8 mouse cellular contexts compared by ENCODE assay signal in the genomic region with DNA sequence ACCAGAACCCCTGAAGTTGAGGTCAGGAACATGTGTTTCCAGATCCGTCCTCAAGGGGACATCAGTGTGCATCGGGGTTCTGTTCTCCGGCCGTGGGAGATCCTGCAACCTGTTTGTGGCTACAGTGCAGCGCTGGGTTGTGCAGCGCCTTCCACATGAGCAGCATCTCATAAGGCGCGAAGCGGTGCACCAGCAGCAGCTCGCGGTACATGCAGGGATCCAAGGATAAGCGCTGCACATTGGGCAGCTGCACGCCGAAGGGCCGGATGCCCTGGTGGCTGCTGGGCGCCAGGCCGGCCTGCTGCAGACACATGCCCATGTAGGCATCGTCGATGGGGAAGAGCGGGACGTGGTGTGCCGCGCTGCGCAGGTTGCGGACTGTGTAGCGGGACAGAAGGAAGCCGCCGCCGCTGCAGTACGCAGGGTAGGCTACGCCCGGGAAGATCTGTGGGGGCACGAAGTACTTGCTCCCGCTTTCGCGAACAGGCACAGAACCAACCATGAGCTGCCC. TPM values are rescaled to one million over a fixed set of nuclear protein-coding genes. Genes with fewer than 3 reads are reported as not detected.
A peak's percentile ranks its signal among the peaks of the same experiment; 100 is the strongest.
DNase-seq lines count a peak whose midpoint lies in the region; ATAC-seq lines count a peak whose summit lies in the region.

No protein-coding gene starts in this region.

- H3K4me2 ChIP-seq in embryonic facial prominence, embryonic 15.5 days (replicated peaks): peak overlapping the region; percentile 77
- H3K4me2 ChIP-seq in lung, embryonic 16.5 days (ENCODE audit: low read depth, low read length): peak overlapping the region; percentile 71

- DNase-seq in layer of hippocampus, adult 11-12 months (ENCODE audit: low spot score): peak; percentile 38
- no peak for DNase-seq in layer of hippocampus, adult 9-10 months (ENCODE audit: low spot score)
- peak; percentile 77 for DNase-seq in ZHBTc4 (ENCODE audit: low read depth, low spot score)
- DNase-seq in retina, embryonic 14.5 days (ENCODE audit: low spot score): peak; percentile 67
- DNase-seq in c-Kit-positive CD71-positive TER-119-positive erythroid progenitor cells, embryonic 14.5 days (ENCODE audit: low spot score): no peak

- no peak overlapping the region for H3K9ac ChIP-seq in embryonic facial prominence, embryonic 15.5 days
- H3K9ac ChIP-seq in lung, embryonic 16.5 days (ENCODE audit: low read length): peak overlapping the region; percentile 39; the same call in 1 of the 2 replicates

- no peak overlapping the region for H3K27ac ChIP-seq in embryonic facial prominence, embryonic 15.5 days (replicated peaks)
- H3K27ac ChIP-seq in lung, embryonic 16.5 days (ENCODE audit: low read length): no peak overlapping the region

- no peak; the same call in 1 of the 2 replicates for ATAC-seq in embryonic facial prominence, embryonic 15.5 days (ENCODE audit: insufficient number of reproducible peaks, low FRiP score, low TSS enrichment, low read depth)
- peak; percentile 57 for ATAC-seq in inflammation-experienced regulatory T-cells, adult 6 months
- ATAC-seq in lung, embryonic 16.5 days (ENCODE audit: low read depth): peak; percentile 13; the same call in 1 of the 2 replicates

- peaks cover 14% of the 10 kb centered on the region for H3K4me1 ChIP-seq in embryonic facial prominence, embryonic 15.5 days
- peaks cover 13% of the 10 kb centered on the region for H3K4me1 ChIP-seq in lung, embryonic 16.5 days (replicated peaks; ENCODE audit: control insufficient read depth, insufficient read depth, low read length)

- H3K9me3 ChIP-seq in embryonic facial prominence, embryonic 15.5 days (replicated peaks): no peaks in the 10 kb centered on the region
- no peaks in the 10 kb centered on the region for H3K9me3 ChIP-seq in lung, embryonic 16.5 days (ENCODE audit: control insufficient read depth, low read length)

- H3K27me3 ChIP-seq in embryonic facial prominence, embryonic 15.5 days: peaks cover 54% of the 10 kb centered on the region
- H3K27me3 ChIP-seq in lung, embryonic 16.5 days (ENCODE audit: control insufficient read depth, insufficient read depth, low read depth, low read length): peaks cover 43% of the 10 kb centered on the region

- H3K36me3 ChIP-seq in embryonic facial prominence, embryonic 15.5 days: no peaks in the 10 kb centered on the region
- H3K36me3 ChIP-seq in lung, embryonic 16.5 days (ENCODE audit: control insufficient read depth, insufficient read depth, low read length): no peaks in the 10 kb centered on the region

- 4% methylated on average over 36 of the region's 36 CpGs for WGBS in embryonic facial prominence, embryonic 15.5 days
- WGBS in lung, embryonic 16.5 days: 4% methylated on average over 36 of the region's 36 CpGs

- H3K4me3 ChIP-seq in embryonic facial prominence, embryonic 15.5 days (replicated peaks): peak overlapping the region; percentile 39
- peak overlapping the region; percentile 47 for H3K4me3 ChIP-seq in lung, embryonic 16.5 days (ENCODE audit: low read length)

RNA-seq across cellular contexts. Expression of gene B3gnt6, which starts 5.7 kb away (rescaled TPM):
- polyA plus RNA-seq in embryonic facial prominence, embryonic 15.5 days (2015; fragmentation: Nextera tagmentation; extraction: Ambion mirVana): not detected in 2 replicates
- under 1 TPM in 1 of 3 experiments, not detected in 2; 0.13 TPM for polyA plus RNA-seq in inflammation-experienced regulatory T-cells, adult 6 months (2017; shearing (Covaris generic))
- 0.13 and 0.36 TPM in 2 replicates for polyA plus RNA-seq in lung, embryonic 16.5 days (2015; fragmentation: Nextera tagmentation; extraction: Ambion mirVana)

RNA-seq across cellular contexts. Expression of gene Capn5, which starts 15.5 kb away (rescaled TPM):
- 9.2 and 11.2 TPM in 2 replicates for polyA plus RNA-seq in embryonic facial prominence, embryonic 15.5 days (2015; fragmentation: Nextera tagmentation; extraction: Ambion mirVana)
- 1 to 10 TPM in 2 of 3 experiments, under 1 TPM in 1; 0.77 to 3.2 (median 2.4) TPM for polyA plus RNA-seq in inflammation-experienced regulatory T-cells, adult 6 months (2017; shearing (Covaris generic))
- polyA plus RNA-seq in lung, embryonic 16.5 days (2015; fragmentation: Nextera tagmentation; extraction: Ambion mirVana): 9.6 and 10.1 TPM in 2 replicates

RNA-seq across cellular contexts. Expression of gene Omp, which starts 48.3 kb away (rescaled TPM):
- polyA plus RNA-seq in embryonic facial prominence, embryonic 15.5 days (2015; fragmentation: Nextera tagmentation; extraction: Ambion mirVana): 7.3 and 10.7 TPM in 2 replicates
- not detected for polyA plus RNA-seq in inflammation-experienced regulatory T-cells, adult 6 months (2017; shearing (Covaris generic))
- polyA plus RNA-seq in lung, embryonic 16.5 days (2015; fragmentation: Nextera tagmentation; extraction: Ambion mirVana): 0.25 and 0.73 TPM in 2 replicates

Comparison
In these comparisons a context has a peak if more than half of its experiments do, and no peak if none do; other contexts are left out.
1. DNase-seq: peak in layer of hippocampus, adult 11-12 months (single experiment), ZHBTc4 (single experiment) and retina, embryonic 14.5 days (single experiment); none in layer of hippocampus, adult 9-10 months (single experiment) and c-Kit-positive CD71-positive TER-119-positive erythroid progenitor cells, embryonic 14.5 days (single experiment).